Mouse (Mus musculus) lung, embryonic 14.5 days (tissue): Measurements from ENCODE around the gene Tgoln1. TPM values are rescaled to one million over a fixed set of nuclear protein-coding genes. Genes with fewer than 3 reads are reported as not detected.
A peak's percentile ranks its signal among the peaks of the same experiment; 100 is the strongest.

Source experiments
- ATAC-seq: fragments of 200-750 bp; cut with Nextera tagmentation; 2 replicates; pipeline ENCODE4 v1.8.0; 2017; ENCODE audit warnings: mild to moderate bottlenecking, moderate TSS enrichment, moderate library complexity; ENCODE audit not compliant: insufficient read depth
- DNase-seq: peaks from one replicate; pipeline ENCODE4 v3.0.0-alpha.2; 2015
- H3K27ac ChIP-seq: fragments of 300-500 bp; sonication (generic); 2 replicates; pipeline ENCODE4 v1.5.1; 2014; ENCODE audit warnings: low read depth, mild to moderate bottlenecking, moderate library complexity
- H3K27me3 ChIP-seq: fragments of 300-500 bp; sonication (generic); 2 replicates; pipeline ENCODE4 v1.6.1; 2014; ENCODE audit warnings: low read length, control low read depth; ENCODE audit not compliant: insufficient read depth
- H3K36me3 ChIP-seq: fragments of 300-500 bp; sonication (generic); 2 replicates; pipeline ENCODE4 v1.6.1; 2014; ENCODE audit warnings: control low read depth; ENCODE audit not compliant: insufficient read depth
- H3K4me1 ChIP-seq: fragments of 300-500 bp; sonication (generic); 2 replicates; pipeline ENCODE4 v1.6.1; 2014; ENCODE audit warnings: antibody characterized with exemption, control low read depth; ENCODE audit not compliant: insufficient read depth
- H3K4me2 ChIP-seq: fragments of 300-500 bp; sonication (generic); 2 replicates; pipeline ENCODE4 v1.6.1; 2014; ENCODE audit warnings: mild to moderate bottlenecking
- H3K4me3 ChIP-seq: fragments of 300-500 bp; sonication (generic); 2 replicates; pipeline ENCODE4 v1.5.1; 2014; ENCODE audit warnings: low read depth, low read length
- H3K9ac ChIP-seq: fragments of 300-500 bp; sonication (generic); 2 replicates; pipeline ENCODE4 v1.6.1; 2014
- H3K9me3 ChIP-seq: fragments of 300-500 bp; sonication (generic); 2 replicates; pipeline ENCODE4 v1.6.1; 2016; ENCODE audit warnings: low read depth, low read length, control low read depth
- CTCF ChIP-seq: IDR thresholded peaks from 2 replicates; pipeline ENCODE4 v1.5.1; 2016; ENCODE audit warnings: antibody characterized with exemption, low read depth
- WGBS: fragments of 180-500 bp; shearing (Covaris S2); extraction: QIAGEN DNeasy Blood & Tissue Kit; methylation state at CpG from one replicate; pipeline ENCODE4 v1.1.7; 2014; 5-methylcytosine and 5-hydroxymethylcytosine counted together
- polyA plus RNA-seq: library from polyadenylated mRNA; unstranded; fragments of >200 nt; fragmentation: Nextera tagmentation; extraction: Ambion mirVana; gene quantifications from 2 replicates; pipeline ENCODE4 v1.2.1, GENCODE M21; 2014

Gene Tgoln1
- polyA plus RNA-seq, 1 experiment from 2014 or later: 40.4 TPM

GRCm38 (mm10) chr6:72601732-72602131 lies 15.1 kb downstream of the Tgoln1 start:
- Histone ChIP-seq H3K4me1 (0 out of 2 replicates have a peak, but pooled peaks cover 10% of the 10 kb centered on the region), H3K27ac (no peak overlapping the region), H3K4me2 (no peak overlapping the region), H3K9ac (no peak overlapping the region), H3K36me3 (peaks cover 23% of the 10 kb centered on the region), H3K9me3 (no peaks in the 10 kb centered on the region), H3K27me3 (no peaks in the 10 kb centered on the region), H3K4me3 (no peak overlapping the region)
- DNase-seq: peak; percentile 89
- WGBS: 35% methylated on average over 1 of the region's 1 CpGs
- no peak for ATAC-seq
- TF ChIP-seq CTCF: peak; percentile 91

DNA sequence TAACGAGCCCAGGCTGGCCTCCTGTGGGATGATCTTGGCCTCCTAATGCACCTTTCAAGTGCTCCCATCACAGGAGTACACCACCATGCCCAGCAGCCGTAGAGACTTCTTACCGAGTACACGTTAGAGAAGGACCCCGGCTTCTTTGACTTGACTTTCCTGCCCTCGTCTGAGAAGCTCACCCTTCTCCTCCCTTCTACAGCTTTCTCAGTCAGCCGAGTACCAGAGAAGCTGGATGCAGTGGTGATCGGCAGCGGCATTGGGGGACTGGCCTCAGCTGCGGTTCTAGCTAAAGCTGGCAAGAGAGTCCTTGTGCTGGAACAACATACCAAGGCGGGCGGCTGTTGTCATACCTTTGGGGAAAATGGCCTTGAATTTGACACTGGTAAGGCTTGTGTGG lies 16.0 kb downstream of the Tgoln1 start:
- no peak for ATAC-seq
- DNase-seq: no peak
- TF ChIP-seq CTCF: no peak
- H3K4me2 ChIP-seq: no peak overlapping the region
- no peak overlapping the region for H3K27ac ChIP-seq
- H3K4me3 ChIP-seq: no peak overlapping the region
- 76% methylated on average over 12 of the region's 12 CpGs for WGBS
- no peaks in the 10 kb centered on the region for H3K9me3 ChIP-seq
- no peak overlapping the region for H3K9ac ChIP-seq
- H3K4me1 ChIP-seq: 0 out of 2 replicates have a peak, but pooled peaks cover 10% of the 10 kb centered on the region
- peaks cover 13% of the 10 kb centered on the region; the same call in 1 of the 2 replicates for H3K36me3 ChIP-seq
- no peaks in the 10 kb centered on the region for H3K27me3 ChIP-seq

GRCm38 (mm10) chr6:72600216-72600615 lies 16.6 kb downstream of the Tgoln1 start:
- Histone ChIP-seq H3K27me3 (no peaks in the 10 kb centered on the region), H3K9ac (no peak overlapping the region), H3K4me2 (no peak overlapping the region), H3K36me3 (peaks cover 10% of the 10 kb centered on the region; the same call in 1 of the 2 replicates), H3K27ac (no peak overlapping the region), H3K4me1 (0 out of 2 replicates have a peak, but pooled peaks cover 10% of the 10 kb centered on the region), H3K9me3 (no peaks in the 10 kb centered on the region), H3K4me3 (no peak overlapping the region)
- ATAC-seq (no peak), DNase-seq (no peak)
- no peak for TF ChIP-seq CTCF
- 80% methylated on average over 6 of the region's 6 CpGs for WGBS

- no peak for TF ChIP-seq CTCF
- no peaks in the 10 kb centered on the region for H3K27me3 ChIP-seq
- H3K4me2 ChIP-seq: peak overlapping the region; percentile 79
- ATAC-seq (peak; percentile 64), DNase-seq (peak; percentile 86)
- peak overlapping the region; percentile 65 for H3K4me3 ChIP-seq
- H3K27ac ChIP-seq: peak overlapping the region; percentile 85
- H3K9ac ChIP-seq: peak overlapping the region; percentile 64
- peaks cover 3% of the 10 kb centered on the region; the same call in 1 of the 2 replicates for H3K36me3 ChIP-seq
- no peaks in the 10 kb centered on the region for H3K9me3 ChIP-seq
- 0 out of 2 replicates have a peak, but pooled peaks cover 10% of the 10 kb centered on the region for H3K4me1 ChIP-seq
- WGBS: 35% methylated on average over 12 of the region's 12 CpGs
Measured at GRCm38 (mm10) chr6:72598791-72599557, 17.8 kb downstream of the Tgoln1 start.

GRCm38 (mm10) chr6:72597956-72598753 lies 18.6 kb downstream of the Tgoln1 start, which contains the start of the genes Elmod3 and Retsat:
Gene Elmod3, minus strand, starts transcription at chr6:72598413.
Gene Retsat, plus strand, starts transcription at chr6:72598475.
- no peak for TF ChIP-seq CTCF
- H3K36me3 ChIP-seq: 0 out of 2 replicates have a peak, but pooled peaks cover 2% of the 10 kb centered on the region
- DNase-seq (peak; percentile 99), ATAC-seq (peak; percentile 90)
- under 1% methylated on average over 38 of the region's 38 CpGs for WGBS
- 0 out of 2 replicates have a peak, but pooled peaks cover 10% of the 10 kb centered on the region for H3K4me1 ChIP-seq
- H3K4me2 ChIP-seq: peak within 1 kb of the TSS; percentile 79
- H3K27me3 ChIP-seq: no peaks in the 10 kb centered on the region
- peak within 1 kb of the TSS; percentile 85 for H3K27ac ChIP-seq
- H3K9me3 ChIP-seq: no peaks in the 10 kb centered on the region
- peak within 1 kb of the TSS; percentile 65 for H3K4me3 ChIP-seq
- H3K9ac ChIP-seq: peak within 1 kb of the TSS; percentile 64

DNA sequence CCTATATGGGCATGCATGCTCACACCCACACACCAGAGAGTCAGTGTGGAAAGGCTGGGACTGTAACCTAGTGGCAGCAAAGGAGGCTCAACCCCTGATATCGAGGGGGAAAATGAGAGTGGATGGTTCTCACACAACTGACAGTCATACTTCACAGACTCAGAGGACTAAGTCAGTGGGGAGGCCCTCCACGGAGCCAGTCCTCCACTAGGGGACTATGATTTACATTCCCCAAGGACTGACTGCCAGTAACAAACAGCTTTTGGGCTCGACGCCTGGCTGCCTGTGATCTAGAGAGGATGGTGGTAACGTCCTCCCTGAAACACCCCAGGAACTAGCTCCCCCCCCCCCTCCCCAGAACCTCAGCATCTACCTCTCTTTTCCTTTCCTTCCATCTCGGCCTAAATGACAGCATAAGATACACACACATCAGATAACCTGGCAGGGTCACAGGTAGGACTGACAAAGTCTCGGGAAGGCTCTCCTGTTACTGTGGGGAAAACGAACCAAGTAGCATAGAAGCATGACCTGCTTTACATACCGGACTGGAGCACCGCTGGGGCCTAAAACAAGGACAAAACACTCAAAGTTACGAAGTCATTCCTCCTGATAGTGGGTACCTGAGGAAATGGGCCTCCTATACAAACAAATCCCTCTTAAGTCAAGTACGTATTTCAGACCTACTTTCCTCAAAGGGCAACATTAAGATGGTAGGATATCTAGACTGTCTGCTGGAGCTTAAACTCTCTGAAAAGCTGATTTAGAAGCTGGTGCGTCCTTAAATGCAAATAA lies 19.5 kb downstream of the Tgoln1 start:
- DNase-seq (peak; percentile 55), ATAC-seq (no peak)
- WGBS: 23% methylated on average over 13 of the region's 13 CpGs
- Histone ChIP-seq H3K27ac (peak overlapping the region; percentile 68), H3K36me3 (0 out of 2 replicates have a peak, but pooled peaks cover 2% of the 10 kb centered on the region), H3K4me2 (peak overlapping the region; percentile 79), H3K4me1 (0 out of 2 replicates have a peak, but pooled peaks cover 10% of the 10 kb centered on the region), H3K4me3 (peak overlapping the region; percentile 65), H3K9me3 (no peaks in the 10 kb centered on the region), H3K9ac (peak overlapping the region; percentile 64), H3K27me3 (no peaks in the 10 kb centered on the region)
- TF ChIP-seq CTCF: peak; percentile 27
